Mouse (Mus musculus) mouse trophoblast stem cell (cell line): ENCODE measurements around the gene Rhbdf2.
"Not testable (repeated sequence)": the region's sequence is repeated elsewhere in the genome, so short reads cannot be mapped to it uniquely, and the experiment has no call there.

Experiments
- in situ Hi-C, 2 experiments: fragments of 300-500 bp; cut with MseI, MboI; formaldehyde crosslinking; loops; 2 replicates in 1 of 2; 3 replicates in 1 of 2; pipeline ENCODE4 v1.15.1; 2025

The Rhbdf2 gene

GRCm38 (mm10) chr11:116620559-116621253, 6.1 kb downstream of the Rhbdf2 start:
- in situ Hi-C loops = no loop called here

- in situ Hi-C loops = no loop called here
Measured at GRCm38 (mm10) chr11:116620073-116620472, 6.7 kb downstream of the Rhbdf2 start.

GRCm38 (mm10) chr11:116619561-116619960, 7.3 kb downstream of the Rhbdf2 start:
- in situ Hi-C loops = no loop called here

- in situ Hi-C loops = no loop called here
Measured at GRCm38 (mm10) chr11:116619156-116619555, 7.7 kb downstream of the Rhbdf2 start.

GRCm38 (mm10) chr11:116618666-116619065, 8.2 kb downstream of the Rhbdf2 start:
- in situ Hi-C loops = no loop called here

GRCm38 (mm10) chr11:116617641-116618040, 9.2 kb downstream of the Rhbdf2 start:
- in situ Hi-C loops = no loop called here

- in situ Hi-C loops = no loop called here
Measured at GRCm38 (mm10) chr11:116616438-116617118, 10.2 kb downstream of the Rhbdf2 start.

GRCm38 (mm10) chr11:116615735-116616437, 10.9 kb downstream of the Rhbdf2 start:
- in situ Hi-C loops = no loop called here

- in situ Hi-C loops = no loop called here
Measured at GRCm38 (mm10) chr11:116613234-116613633, 13.6 kb downstream of the Rhbdf2 start.

GRCm38 (mm10) chr11:116612554-116612953, 14.3 kb downstream of the Rhbdf2 start:
- in situ Hi-C loops = no loop called here

GRCm38 (mm10) chr11:116611883-116612282, 14.9 kb downstream of the Rhbdf2 start:
- in situ Hi-C loops = no loop called here

GRCm38 (mm10) chr11:116611168-116611567, 15.7 kb downstream of the Rhbdf2 start:
- in situ Hi-C loops = not testable (repeated sequence)

- in situ Hi-C loops = no loop called here
Measured at GRCm38 (mm10) chr11:116609965-116610630, 16.7 kb downstream of the Rhbdf2 start.

- in situ Hi-C loops = no loop called here
Measured at GRCm38 (mm10) chr11:116607717-116608116, 19.1 kb downstream of the Rhbdf2 start.

- in situ Hi-C loops = no loop called here
Measured at GRCm38 (mm10) chr11:116604097-116604496, 22.7 kb downstream of the Rhbdf2 start.

- in situ Hi-C loops = no loop called here
Measured at GRCm38 (mm10) chr11:116603339-116603738, 23.5 kb downstream of the Rhbdf2 start.

GRCm38 (mm10) chr11:116602043-116602442, 24.8 kb downstream of the Rhbdf2 start:
- in situ Hi-C loops = no loop called here

GRCm38 (mm10) chr11:116601166-116601565, 25.7 kb downstream of the Rhbdf2 start:
- in situ Hi-C loops = no loop called here

GRCm38 (mm10) chr11:116599230-116599629, 27.6 kb downstream of the Rhbdf2 start:
- in situ Hi-C loops = no loop called here

- in situ Hi-C loops = no loop called here
Measured at GRCm38 (mm10) chr11:116598193-116598592, 28.6 kb downstream of the Rhbdf2 start.

- in situ Hi-C loops = no loop called here
Measured at GRCm38 (mm10) chr11:116596766-116597165, 30.1 kb downstream of the Rhbdf2 start.

- in situ Hi-C loops = loop anchor here in 1 of 2 experiments (5.0 kb wide), 1 partner anchor 34 kb away; the partner anchor contains the start of gene Rhbdf2
Measured at GRCm38 (mm10) chr11:116593345-116593744, 33.5 kb downstream of the Rhbdf2 start.
